Mouse (Mus musculus) c-Kit-positive CD71-positive TER-119-positive erythroid progenitor cells, embryonic 14.5 days (primary cell): ENCODE data around the gene Efemp1.

Source experiments
- DNase-seq: peaks from one replicate; pipeline ENCODE4 v3.0.0-alpha.2; 2013; ENCODE audit warnings: low spot score

Gene Efemp1

GRCm38 (mm10) chr11:28934449-28934848 lies 81.4 kb downstream of the Efemp1 start:
- DNase-seq, result no peak

DNA sequence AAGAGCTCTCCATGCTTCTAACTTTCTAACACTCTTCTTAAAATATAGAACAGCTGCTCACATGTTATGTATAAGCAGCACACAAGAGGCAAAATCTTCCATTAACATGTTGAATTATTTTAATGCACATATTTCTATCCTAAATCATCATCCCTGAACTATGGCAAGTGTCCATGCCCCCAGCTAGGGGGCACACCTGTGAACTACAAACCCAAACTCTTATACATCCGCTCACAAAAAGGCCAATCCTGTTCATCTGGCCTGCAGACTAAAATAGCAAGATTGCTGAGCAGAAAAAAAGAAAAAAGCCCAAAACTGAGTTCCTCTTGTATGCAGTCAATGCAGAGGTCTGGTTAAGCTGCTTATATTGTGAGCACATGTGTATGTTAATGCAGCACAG lies 86.6 kb downstream of the Efemp1 start:
- DNase-seq, result no peak

DNA sequence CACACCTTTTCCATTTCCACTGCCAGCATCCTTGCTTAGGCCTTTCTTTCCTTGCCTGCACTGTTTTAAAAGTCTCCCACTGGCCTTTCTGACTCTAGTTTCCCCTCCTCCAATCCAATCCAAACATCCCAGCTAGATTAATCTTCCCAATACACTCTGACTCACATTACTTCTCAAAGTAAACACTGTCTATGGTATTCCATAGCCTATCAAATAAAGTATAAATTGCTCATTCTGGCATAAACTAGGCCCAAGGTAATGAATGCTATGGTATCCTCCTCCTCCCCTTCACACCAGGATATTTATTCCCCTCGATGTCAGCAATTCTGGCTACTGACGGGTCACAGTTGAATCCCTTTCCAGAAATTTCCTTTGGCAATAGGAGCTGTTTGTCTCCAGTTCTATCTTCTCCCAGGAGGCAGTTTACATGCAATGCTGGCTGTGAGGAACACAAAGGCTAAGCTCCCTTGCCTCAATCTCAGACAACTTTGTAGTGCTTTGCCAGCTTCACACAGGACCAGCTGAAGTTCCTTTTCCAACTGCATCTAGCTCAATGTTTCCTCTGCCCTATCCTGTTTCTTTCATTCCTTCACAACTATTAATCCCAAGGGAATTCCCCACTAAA lies 98.7 kb downstream of the Efemp1 start:
- no peak for DNase-seq

GRCm38 (mm10) chr11:28954673-28955304 lies 101.8 kb downstream of the Efemp1 start:
- no peak for DNase-seq

GRCm38 (mm10) chr11:28955305-28955701 lies 102.3 kb downstream of the Efemp1 start:
- no peak for DNase-seq

DNA sequence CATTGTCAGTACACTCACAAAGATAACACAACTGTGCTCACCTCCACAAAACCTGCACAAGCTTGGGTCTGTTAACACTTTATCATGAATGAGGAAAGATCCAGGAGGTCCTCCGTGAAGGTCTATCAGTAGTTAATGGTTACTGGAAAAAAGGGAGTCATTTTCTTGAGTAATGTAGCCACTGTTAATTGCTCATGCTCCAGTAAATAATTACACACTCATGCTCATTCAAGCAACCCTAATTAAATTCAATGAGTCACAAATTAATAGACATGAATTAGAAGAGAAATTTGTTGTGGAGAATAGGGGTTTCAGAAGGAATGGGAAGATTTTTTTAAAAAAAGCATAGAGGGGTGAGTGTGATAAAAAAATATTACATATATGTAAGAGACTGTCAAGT lies 108.4 kb downstream of the Efemp1 start:
- no peak for DNase-seq
